Mouse (Mus musculus) embryonic fibroblast, embryonic 13.5 days (primary cell): ENCODE data around the gene D17H6S53E.

Experiments used
- CTCF ChIP-seq: IDR thresholded peaks from 2 replicates; pipeline ENCODE4 v1.5.1; 2011; ENCODE audit warnings: mild to moderate bottlenecking, control low read depth, low read length, moderate library complexity, borderline replicate concordance; ENCODE audit not compliant: insufficient read depth
- POLR2A ChIP-seq: IDR thresholded peaks from 2 replicates; pipeline ENCODE4 v1.6.1; 2011; ENCODE audit warnings: low read depth, mild to moderate bottlenecking, control low read depth, low read length, moderate library complexity

DNA sequence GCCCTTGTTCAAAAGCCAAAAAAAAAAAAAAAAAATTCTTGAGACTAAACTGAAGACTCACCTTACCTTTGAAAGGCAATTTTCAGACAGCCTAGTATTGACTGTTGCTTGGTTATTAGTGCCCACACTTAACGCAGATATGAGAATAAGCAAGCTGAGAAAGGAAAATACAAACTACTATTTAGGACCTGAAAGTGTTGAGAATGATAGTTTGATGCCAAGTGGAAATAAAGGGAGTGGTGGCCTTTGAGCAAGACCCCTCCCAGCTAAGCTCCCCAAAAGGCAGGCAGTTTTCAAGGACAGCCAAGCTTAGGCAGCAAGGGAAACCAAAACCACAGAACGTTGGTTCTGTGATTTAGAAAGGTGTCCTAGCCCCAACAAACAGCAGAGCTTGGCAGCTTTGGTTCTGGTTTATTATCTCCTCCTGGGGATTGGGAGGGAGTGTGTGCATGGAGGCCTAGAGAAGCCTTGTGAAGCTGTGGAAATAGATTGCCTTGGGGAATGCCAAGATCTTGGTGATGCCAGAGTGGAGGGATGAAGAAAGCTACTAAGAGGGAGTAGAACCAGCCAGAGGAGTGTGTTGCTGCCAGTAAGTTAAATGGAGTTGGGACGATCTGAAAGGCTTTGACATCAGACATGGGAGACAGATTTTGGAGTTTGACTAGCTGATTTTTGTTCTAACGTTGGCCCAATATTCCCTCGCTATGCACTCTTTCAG lies 21.9 kb downstream of the D17H6S53E start:
- no peak for TF ChIP-seq POLR2A
- TF ChIP-seq CTCF = no peak
